Mouse (Mus musculus) G1E (cell line): ENCODE measurements around the gene Btbd9. TPM values are rescaled to one million over a fixed set of nuclear protein-coding genes. Genes with fewer than 3 reads are reported as not detected.

Source experiments
- ATAC-seq: 2 replicates; pipeline ENCODE4 v1.8.0; 2016; ENCODE audit warnings: mild to moderate bottlenecking; ENCODE audit not compliant: insufficient number of reproducible peaks, poor library complexity, low FRiP score, severe bottlenecking; ENCODE audit errors: extremely low read depth
- DNase-seq: peaks from one replicate; pipeline ENCODE4 v3.0.0; 2012; ENCODE audit warnings: low spot score
- H3K27me3 ChIP-seq: 2 replicates; pipeline ENCODE4 v1.6.1; 2012; ENCODE audit warnings: mild to moderate bottlenecking, low read length, inconsistent platforms; ENCODE audit not compliant: insufficient read depth
- H3K36me3 ChIP-seq: replicated peaks from 2 replicates; pipeline ENCODE3; 2012; ENCODE audit warnings: mild to moderate bottlenecking, inconsistent platforms
- H3K4me1 ChIP-seq: 2 replicates; pipeline ENCODE4 v1.6.1; 2012; ENCODE audit warnings: low read depth, low read length, inconsistent platforms, mixed read lengths; ENCODE audit not compliant: insufficient read depth
- H3K4me3 ChIP-seq: 2 replicates; pipeline ENCODE4 v1.5.1; 2012; ENCODE audit warnings: low read depth, mild to moderate bottlenecking, inconsistent platforms, low read length, moderate library complexity, mixed read lengths
- H3K9me3 ChIP-seq: replicated peaks from 2 replicates; pipeline ENCODE4 v1.6.1; 2012; ENCODE audit warnings: inconsistent platforms
- CTCF ChIP-seq: IDR thresholded peaks from 2 replicates; pipeline ENCODE4 v1.5.1; 2012; ENCODE audit warnings: low read depth, low read length, inconsistent platforms, mixed read lengths
- GATA1 ChIP-seq: IDR thresholded peaks from 2 replicates; pipeline ENCODE4 v1.6.1; 2012; ENCODE audit warnings: borderline replicate concordance, low read length, inconsistent platforms, mixed read lengths
- GATA2 ChIP-seq: IDR thresholded peaks from 2 replicates; pipeline ENCODE4 v1.6.1; 2012; ENCODE audit warnings: low read depth, low read length, inconsistent platforms, borderline replicate concordance
- POLR2AphosphoS5 ChIP-seq: IDR thresholded peaks from 2 replicates; pipeline ENCODE4 v1.6.1; 2012; ENCODE audit warnings: low read depth, low read length, inconsistent platforms; ENCODE audit not compliant: insufficient replicate concordance
- TAL1 ChIP-seq: conservative IDR thresholded peaks from 2 replicates; pipeline ENCODE4 v1.6.1; 2012; ENCODE audit warnings: low read depth, low read length, inconsistent platforms, mixed read lengths
- polyA plus RNA-seq: library from polyadenylated mRNA; stranded (reverse); fragments of >175 nt; gene quantifications from 2 replicates; pipeline ENCODE4 v1.2.3, GENCODE M21; 2012
- total RNA-seq, 2 experiments: library from RNA; stranded (forward) in 1 of 2; stranded (reverse) in 1 of 2; fragments of 200-1000 nt in 1 of 2; fragments of >200 nt in 1 of 2; fragmentation: Nextera tagmentation in 1 of 2; gene quantifications; 2 replicates each; pipeline ENCODE4 v1.2.3; 2014 to 2017

Gene Btbd9
- total and polyA plus RNA-seq, 3 experiments: 33.6 to 68.4 (median 57.5) TPM

DNA sequence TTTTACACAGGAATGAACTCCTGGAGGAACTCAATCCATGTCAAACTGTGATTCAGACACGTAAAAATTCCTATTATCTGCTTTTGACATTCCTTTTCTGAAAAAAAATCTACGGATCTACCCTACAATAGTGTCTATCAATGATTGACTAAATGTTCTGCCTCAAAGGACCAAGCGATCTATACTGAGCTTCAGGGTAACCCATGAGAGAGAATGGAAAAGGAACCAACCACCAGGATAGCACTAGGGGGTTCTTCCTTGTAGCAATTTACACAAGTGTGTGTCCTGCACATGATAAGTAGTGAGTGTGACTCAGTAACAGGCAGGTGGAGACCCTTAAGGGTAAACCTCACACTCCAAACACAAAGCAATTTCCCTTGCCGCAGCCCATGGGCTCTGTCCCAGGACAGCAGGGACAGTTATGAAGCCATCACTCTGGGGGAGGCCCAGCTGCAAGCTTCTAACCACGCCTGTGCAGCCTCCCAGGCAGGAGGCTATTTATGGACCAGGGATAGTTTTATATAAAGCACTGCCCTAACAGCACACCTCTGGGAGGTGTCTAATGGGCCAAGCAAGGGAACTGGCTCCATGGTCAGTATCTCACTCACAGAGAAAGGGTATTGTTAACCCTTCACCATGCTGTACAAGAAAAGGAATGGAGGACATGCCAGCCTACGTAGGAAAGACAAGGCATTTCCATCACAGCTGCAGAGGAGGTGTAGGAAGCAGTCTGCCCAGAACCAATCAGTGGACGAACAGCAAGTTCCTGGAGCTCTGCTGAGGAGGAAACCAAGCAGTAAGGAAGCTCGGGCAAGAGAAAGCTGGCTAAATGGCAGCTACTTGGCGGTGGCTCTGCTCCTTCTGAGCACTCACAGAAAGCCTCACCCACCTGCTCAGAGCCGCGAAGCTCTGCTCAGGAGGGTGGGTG, 306.9 kb downstream of the Btbd9 start:
- DNase-seq: no peak

DNA sequence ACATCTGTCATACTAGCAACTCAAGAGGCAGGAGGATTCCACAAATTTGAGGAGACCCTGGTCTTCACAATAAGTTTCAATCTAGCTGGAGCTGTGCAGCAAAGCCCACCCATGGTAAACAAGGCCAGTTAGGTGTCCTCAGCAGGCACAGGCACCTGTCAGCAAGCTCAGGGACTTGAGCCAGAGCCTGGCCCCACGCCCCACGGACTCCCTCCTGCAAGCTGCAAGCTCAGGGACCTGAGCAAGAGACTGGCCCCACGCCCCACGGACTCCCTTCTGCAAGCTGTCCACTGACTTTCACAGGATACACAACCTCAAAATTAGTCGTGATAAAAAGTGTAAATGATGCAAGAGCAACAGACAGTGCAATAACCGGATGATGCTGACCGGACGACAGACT, 307.8 kb downstream of the Btbd9 start:
- H3K27me3 ChIP-seq: no peaks in the 10 kb centered on the region
- H3K4me1 ChIP-seq: no peaks in the 10 kb centered on the region
- DNase-seq: no peak
- peaks cover 33% of the 10 kb centered on the region for H3K36me3 ChIP-seq
- TF ChIP-seq CTCF (no peak), POLR2AphosphoS5 (no peak), TAL1 (no peak), GATA2 (no peak), GATA1 (no peak)
- no peaks in the 10 kb centered on the region for H3K9me3 ChIP-seq
- no peak overlapping the region for H3K4me3 ChIP-seq
- ATAC-seq: no peak

More for the DNA sequence above, 306.9 kb downstream of the Btbd9 start:
- ATAC-seq: no peak
- Histone ChIP-seq H3K27me3 (no peaks in the 10 kb centered on the region), H3K4me1 (no peaks in the 10 kb centered on the region), H3K36me3 (peaks cover 40% of the 10 kb centered on the region), H3K9me3 (no peaks in the 10 kb centered on the region), H3K4me3 (no peak overlapping the region)
- TF ChIP-seq GATA1 (no peak), GATA2 (no peak), POLR2AphosphoS5 (no peak), CTCF (no peak), TAL1 (no peak)

DNA sequence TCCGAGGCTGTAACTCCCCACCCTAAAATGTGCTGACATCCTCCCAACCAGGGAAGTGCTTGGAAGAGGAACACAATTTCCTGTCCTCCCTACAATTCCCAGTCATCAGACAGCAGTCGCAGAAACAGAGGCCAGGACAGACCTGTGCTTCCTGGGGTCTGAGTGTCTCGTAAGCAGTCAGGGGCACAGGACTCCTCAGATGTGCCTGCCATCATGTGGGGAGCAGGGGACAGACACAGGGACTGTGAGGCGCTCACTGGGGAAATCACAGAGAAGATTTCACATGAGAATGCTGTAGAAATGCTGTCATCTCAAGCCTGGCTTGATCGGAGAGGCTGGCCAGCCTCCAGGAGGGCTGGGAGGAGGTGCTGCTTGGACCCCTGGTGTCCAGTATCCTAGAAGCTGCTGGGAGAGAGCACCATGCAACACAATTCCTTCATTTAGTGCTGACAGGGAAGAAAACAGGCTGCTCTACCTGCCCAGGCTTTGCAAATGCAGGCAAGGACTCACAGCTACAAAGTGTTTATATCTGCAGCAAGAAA, 308.8 kb downstream of the Btbd9 start:
- TF ChIP-seq GATA2 (no peak), GATA1 (no peak), TAL1 (no peak), CTCF (no peak), POLR2AphosphoS5 (no peak)
- DNase-seq: no peak
- ATAC-seq: no peak
- Histone ChIP-seq H3K9me3 (no peaks in the 10 kb centered on the region), H3K27me3 (no peaks in the 10 kb centered on the region), H3K36me3 (peaks cover 27% of the 10 kb centered on the region), H3K4me1 (no peaks in the 10 kb centered on the region), H3K4me3 (no peak overlapping the region)

DNA sequence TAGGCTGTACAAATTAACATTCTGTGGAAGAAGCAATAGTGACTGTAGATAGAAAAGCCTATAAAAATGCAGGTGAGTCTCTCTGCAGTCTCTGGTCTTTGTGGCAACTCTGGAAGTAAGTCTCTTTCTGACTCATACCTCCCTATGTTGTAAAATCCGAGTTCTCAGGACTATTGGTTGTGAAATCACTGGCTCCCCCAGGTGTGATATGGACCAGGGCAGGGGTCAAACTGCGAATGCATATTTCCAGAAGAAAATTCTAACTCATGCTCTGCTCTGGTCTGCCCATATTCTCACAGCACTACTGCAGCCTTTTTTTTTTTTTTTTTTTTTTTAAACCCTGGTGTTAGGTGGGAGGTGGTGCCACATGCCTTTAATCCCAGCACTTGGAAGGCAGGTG, 312.8 kb downstream of the Btbd9 start:
- TF ChIP-seq POLR2AphosphoS5: no peak
- Histone ChIP-seq H3K36me3 (peaks cover 23% of the 10 kb centered on the region), H3K4me3 (no peak overlapping the region), H3K9me3 (no peaks in the 10 kb centered on the region), H3K27me3 (no peaks in the 10 kb centered on the region), H3K4me1 (no peaks in the 10 kb centered on the region)
- ATAC-seq (no peak), DNase-seq (no peak)

DNA sequence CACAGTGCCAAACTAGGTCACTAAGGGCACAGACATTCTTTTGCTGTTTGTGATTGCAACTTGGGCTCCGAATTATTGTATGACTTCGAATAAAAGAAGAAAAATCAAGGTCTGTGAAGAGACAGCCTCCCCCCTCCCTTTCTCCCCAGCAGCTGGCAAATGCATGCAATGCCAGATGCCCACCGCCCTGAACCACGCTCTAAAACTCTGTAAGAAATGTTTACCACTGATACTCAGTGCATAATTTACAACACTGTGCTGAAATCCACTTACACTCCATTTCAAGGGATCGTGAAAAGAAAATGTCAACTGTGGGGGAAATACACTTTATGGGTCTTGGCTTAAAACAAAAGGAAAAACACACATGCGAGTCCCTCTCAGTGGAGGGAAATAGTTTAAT, 313.3 kb downstream of the Btbd9 start:
- DNase-seq (no peak), ATAC-seq (no peak)
- no peaks in the 10 kb centered on the region for H3K27me3 ChIP-seq
- no peaks in the 10 kb centered on the region for H3K9me3 ChIP-seq
- H3K4me3 ChIP-seq: no peak overlapping the region
- TF ChIP-seq GATA2 (no peak), CTCF (no peak), POLR2AphosphoS5 (no peak), TAL1 (no peak), GATA1 (no peak)
- H3K36me3 ChIP-seq: peaks cover 22% of the 10 kb centered on the region
- no peaks in the 10 kb centered on the region for H3K4me1 ChIP-seq

DNA sequence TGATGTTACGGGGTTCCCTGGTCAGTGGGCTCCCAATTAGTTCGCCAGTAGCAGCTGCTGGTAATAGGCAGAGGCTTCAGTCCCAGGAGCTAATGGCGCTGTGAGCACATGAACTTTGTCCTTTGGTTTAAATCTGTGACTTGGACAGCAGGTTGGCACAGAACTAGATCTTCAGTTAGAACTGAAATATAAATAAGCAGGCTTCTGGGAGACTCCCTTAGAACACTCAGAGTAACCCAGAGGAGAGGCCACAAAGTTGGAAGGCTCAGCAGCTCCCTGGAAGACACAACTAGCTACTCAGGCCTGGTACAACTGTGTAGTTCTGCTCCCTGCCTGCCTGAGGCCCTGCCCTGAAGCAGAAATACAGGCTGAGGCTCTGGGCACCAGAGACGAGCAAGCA, 313.8 kb downstream of the Btbd9 start:
- peaks cover 24% of the 10 kb centered on the region for H3K36me3 ChIP-seq
- no peaks in the 10 kb centered on the region for H3K9me3 ChIP-seq
- H3K4me3 ChIP-seq: no peak overlapping the region
- no peaks in the 10 kb centered on the region for H3K27me3 ChIP-seq
- H3K4me1 ChIP-seq: no peaks in the 10 kb centered on the region
- TF ChIP-seq TAL1 (no peak), CTCF (no peak), GATA2 (no peak), GATA1 (no peak), POLR2AphosphoS5 (no peak)
- ATAC-seq (no peak), DNase-seq (no peak)
